Mouse (Mus musculus): Measurements from ENCODE around the gene Naa38.

The Naa38 gene

DNA sequence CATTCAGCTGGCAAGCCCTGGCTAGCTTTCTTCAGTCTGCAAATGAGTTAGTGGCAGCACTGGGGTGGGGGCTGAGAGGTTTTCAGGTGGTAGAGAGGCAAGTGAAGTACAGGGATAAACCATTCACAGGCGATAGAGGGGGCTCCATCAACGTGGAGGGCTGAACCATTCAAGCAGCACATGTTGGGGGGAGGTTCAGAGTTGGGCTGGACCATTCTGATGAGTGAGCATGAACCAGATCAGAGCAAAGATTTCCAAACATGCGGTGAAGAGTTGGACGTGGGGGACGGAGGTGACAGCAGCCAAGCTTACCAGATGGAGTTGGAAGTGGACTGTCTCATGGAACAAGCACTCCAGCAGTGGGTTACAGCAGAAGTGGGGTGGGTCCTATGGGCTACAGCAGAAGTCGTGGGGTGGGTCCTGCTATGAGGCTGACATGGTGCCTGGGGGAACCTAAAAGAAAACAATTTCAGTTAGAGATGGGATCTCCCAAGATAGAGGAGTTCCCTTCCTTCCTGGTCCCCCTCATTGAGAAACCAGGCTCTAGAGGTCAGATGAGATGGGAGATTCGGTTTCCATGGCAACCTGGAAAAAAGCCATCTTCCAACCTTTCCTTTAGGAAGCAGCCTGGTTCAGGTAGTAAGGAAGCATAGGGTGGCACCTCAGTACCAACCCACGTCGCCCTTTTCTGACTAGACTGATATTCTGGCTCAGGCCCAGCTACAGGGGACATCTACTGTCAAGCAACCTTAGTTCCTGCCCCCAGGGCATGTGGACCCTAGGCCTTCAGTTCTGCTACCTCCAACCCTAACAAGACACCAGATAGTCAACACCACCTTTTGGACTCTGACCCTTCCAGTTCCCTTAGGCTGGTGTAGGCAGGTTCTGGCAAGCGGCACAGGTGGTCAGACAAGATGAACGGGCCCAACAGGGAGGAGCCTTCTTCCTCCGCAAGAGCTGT lies 18.2 kb downstream of the Naa38 start, which contains the start of gene Kdm6b:
Gene Kdm6b (minus strand): TSS at position 455 of the 961 bp plus-strand sequence.
- DNase-seq (ENCODE audit: low spot score in 2 of 2), result peak; percentile 45 to 64

DNA sequence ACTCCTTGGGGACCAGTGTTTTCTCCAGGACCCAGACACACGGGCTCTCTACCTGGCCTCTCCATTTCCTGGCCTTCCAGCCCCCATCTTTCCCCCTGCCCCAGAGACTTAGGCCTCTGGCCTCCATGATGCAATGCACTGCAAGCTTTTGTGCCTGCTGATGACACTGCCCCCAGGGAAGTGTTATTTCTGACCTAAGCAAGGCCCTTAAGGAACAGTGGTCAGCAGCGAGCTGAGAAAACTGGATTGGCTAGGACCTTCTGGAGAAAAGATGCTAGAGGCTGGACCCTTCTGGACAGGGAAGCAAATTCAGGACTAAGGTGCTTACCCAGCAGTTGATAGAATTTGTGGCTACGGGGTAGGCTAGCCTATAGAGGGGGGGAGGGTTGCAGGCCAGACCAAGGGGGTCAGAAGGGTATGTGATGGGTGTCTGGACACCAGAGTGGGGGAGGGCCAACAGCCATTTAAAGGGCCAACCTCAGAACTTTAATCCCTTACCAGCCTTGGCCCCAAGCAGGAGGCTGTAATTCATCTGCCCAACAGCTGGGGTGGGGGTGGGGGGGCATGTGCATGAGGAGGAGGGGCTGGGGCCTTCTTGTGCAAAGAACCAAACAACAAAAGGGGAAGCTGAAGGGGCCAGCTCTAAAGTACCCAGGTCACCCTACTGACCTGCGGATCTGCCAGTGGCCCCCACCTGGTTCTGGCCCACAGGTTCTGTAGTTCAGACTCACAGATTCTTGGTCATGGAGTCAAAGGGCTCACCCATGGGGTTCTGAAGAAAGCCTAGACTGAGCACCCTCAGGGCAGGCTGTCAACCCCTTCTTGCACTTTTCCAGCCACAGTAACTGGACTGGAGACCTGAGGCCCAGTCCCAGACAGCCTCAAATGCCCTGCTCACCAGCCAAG lies 19.4 kb downstream of the Naa38 start:
- DNase-seq (ENCODE audit: low spot score in 2 of 2), result peak in 1 of 2 experiments; percentile 41

DNA sequence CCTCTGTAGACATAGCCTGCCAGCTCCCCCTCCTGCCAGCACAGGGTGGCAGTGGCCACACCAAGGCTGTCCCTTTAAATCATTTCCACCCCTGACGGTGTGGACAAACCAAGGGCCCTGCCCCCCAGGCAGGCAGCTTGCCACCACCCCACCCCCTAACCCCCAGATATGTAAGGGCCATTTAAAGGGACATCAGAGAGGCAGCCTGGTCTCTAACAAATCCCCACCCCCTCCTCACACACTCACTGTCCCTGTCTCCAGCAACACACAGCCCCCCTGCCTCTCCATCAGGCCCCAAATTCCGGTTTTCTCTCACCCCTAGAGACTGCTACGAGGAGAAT lies 20.0 kb downstream of the Naa38 start:
- DNase-seq (ENCODE audit: low spot score in 2 of 2), result peak in 1 of 2 experiments; percentile 53

DNA sequence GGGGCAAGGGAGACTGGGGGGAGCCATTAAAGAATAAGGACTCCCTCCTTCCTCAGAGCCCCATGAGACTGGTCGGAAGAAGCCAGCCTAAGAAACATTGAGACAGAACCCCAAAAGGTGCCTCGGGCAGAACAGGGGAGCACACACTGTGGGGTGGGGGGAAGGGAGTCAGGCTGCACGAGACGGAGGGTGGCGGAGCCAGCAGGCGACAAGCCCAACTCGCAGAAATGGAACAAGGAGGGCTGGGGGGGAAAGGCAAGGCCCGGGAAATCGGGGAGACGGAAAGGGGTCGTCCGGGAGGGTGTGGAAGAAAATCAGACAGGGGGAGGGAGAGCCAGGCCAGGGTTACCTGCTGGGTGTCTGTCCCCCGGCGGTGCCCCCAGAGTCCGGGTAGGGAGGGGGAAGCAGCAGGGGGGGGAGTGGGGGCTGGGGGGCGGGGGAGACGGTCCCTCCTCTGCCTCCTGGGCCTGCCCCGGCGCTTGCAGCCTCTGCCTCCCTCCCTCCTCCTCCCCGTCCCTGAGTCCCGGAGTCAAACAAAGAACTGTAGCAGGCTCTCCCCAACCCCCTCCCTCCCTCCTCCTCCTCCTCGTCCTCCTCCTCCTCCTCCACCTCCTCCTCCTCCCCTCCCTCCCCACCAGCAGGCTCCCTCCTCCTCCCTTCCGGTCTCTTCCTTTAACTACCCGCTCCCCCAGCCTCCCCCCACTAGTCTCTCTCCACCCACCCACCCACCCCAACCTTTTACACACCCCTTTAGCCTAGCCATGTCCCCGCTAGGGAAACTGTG lies 20.6 kb downstream of the Naa38 start:
- peak; percentile 30 to 49 for DNase-seq (ENCODE audit: low spot score in 2 of 2)

DNA sequence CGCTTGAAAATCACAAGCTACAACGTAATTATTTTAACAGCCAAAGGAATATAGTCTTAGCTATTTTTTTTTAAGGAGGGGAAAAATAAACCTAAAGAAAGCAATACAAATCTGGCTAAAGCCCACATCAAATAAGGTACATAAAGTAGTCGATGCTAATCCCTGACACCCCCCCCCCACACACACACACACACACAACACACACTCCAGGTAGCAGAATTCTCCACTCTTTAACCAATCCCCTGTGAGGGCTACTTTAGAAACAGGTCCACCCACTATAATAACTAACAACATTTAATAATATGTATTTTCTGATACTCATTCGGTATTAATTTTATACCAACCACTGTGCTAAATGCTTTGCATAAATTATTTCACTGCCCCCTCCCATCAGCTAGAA lies 21.2 kb downstream of the Naa38 start:
- no peak for DNase-seq (ENCODE audit: low spot score in 2 of 2)

DNA sequence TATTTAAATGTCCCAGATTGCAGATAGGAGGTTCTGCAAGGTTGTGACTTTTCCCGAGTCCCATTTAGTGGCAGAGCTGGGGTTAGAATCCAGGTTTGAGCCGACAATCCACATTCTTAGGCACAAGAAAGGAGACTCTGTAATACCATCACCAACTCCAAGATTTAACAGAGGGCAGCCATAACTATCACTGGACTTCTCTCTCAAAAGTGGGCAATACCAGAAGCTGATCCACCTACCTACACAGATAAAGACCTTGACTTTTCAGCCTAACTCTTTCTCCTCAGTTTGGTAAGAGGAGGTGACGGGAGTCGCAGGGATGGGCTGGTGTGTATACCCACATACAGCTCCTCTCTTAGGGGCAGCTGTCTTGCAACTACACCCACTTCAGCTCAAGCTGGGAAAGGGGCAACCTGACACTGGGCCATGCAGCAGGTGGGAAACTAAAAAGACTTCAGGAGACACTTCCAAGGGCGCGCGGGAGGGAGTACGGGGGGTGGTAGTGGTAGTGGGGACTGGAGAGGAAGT lies 21.7 kb downstream of the Naa38 start:
- DNase-seq (ENCODE audit: low spot score in 2 of 2), result peak in 1 of 2 experiments; percentile 23

DNA sequence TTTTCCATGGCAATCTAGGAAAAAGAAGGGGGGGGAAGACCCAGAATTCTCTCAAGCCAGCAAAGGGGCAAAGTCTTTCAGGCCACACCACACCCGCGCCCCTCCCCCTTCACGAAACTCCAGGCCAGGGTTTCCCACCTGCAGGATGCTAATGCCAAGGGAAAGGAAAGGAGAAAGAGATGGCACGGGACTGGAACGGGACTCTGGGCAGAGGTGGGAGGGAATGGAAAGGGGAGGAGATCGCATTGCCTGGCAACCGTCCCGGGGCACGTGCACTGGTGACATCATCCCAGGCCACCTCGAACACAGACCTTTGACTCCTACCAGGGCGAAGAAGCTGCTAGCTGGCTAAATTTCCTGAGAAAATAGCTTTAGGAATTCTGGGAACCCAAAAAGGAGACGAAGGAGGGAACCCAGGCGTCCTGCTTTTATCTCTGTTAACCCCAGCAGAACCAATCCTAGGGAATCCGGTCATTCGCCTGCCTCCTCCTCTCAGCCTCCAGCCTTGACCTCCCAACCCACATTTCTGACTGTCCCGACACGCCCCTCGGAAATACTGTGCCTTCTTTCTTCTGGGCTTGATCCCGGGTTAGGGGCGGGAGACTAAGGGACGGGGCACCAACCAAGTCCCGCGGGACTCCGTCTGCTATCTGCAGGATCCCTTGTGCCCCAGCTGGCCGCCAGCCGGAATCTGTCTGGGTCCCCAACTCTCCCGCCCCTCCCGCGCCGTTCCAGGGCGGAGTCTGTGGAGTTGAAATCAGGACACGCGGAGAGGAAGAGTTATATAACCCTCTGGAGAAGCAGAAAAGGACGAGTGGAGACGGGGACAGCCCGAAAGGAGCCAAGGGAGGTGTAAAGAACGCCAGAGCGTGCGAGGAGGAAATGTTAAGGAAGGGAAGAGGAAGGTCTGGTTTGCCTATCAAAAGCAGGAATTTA lies 22.4 kb downstream of the Naa38 start:
- peak; percentile 88 to 95 for DNase-seq (ENCODE audit: low spot score in 2 of 2)

DNA sequence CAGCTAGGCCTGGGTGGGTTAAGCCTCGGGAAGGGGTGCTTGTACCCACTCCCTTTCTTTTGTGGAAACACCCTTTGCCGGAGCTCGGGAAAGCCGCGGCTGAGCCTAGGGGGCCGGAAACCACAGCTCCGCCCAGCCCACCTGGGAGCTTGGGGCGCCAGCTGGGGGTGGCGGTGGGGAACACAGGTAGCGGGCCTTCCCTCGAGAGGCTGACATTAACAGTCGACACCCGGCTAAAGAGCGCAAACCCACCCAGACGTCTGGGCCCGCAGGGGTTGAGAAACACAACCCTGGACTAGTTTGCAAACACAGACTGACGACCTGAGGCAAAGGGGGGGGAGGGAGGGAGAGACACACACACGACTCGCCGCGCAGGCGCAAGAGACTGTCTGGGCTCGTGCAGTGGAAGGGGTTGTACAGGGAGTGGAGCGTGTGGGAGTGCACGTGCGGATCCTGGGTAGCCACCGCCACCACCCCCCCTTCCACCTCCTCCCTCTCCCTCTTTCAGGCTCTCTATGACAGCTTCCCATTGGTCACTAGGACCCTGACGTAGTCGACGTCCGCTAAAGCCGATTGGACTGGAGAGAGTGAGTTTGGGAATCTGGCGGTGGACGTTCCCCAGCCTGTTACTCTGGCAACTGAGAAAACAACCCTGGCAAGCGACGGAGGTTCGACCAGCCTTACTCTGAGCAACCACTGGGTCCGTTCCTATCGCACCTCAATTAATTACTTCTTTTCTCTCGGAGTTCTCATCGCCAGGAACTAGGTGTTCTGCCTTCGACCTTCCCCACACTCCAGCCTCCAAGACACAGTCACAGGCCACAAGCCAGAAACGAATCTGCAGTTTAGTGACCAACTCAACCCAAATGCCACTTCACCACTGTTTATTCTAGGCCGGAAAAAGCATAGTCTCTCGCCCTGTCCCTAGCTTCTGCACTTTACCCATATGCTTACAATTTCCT lies 23.5 kb downstream of the Naa38 start:
- peak; percentile 87 to 93 for DNase-seq (ENCODE audit: low spot score in 2 of 2)

DNA sequence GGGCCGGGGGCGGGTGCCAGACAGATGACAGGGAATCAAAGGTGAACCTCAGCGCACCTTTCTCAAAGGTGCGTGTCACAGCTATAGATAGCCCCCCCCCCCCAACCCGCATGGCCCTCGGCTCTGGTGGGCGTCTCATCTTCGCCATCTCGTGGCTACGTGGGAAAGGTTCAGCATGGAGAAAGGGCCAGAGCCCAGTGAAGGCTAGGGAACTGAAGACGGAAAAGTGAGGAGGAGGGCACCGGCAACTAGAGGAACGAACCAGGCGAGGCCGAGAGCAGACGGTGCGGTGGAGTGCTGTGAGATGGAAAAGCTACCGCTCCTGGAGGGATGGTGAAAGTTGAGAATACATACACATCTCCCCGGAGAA lies 24.1 kb downstream of the Naa38 start:
- DNase-seq (ENCODE audit: low spot score in 2 of 2), result peak; percentile 40 to 42

DNA sequence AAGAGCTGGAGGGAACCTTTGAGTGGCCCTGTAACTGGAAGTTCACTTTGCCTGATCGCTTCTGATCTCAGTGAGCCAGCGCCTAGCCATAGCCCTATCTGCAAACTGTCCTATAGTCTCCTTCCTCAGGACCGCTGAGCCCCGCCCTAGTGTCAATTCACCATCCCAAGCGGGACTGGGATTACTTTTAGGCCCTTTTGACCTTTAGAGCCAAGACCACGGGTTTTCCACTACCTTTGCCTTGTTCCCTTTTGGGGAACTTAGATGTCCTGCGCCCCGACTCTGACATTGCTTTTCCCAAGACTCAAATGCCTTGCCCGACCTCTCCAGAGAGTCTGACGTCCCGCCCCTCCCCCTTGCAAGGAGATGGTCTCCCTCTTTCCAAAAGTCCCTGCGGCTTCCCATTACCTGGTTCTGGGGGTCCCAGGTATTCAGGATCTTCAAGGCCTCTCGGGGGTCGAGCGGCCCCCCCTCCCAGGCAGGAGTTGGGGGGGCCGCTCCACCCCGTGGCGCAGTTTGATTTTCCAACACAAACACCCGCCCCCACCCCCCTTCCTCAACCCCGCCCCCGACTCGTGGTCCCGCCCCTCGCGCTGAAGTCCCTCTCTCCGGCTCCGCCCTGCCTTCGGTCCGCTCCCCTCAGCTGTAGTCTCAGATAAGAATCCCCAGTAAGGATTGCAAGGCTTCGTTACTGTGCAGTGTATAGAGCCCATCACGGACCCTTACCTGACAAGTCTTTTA lies 24.7 kb downstream of the Naa38 start:
- DNase-seq (ENCODE audit: low spot score in 2 of 2), result no peak

DNA sequence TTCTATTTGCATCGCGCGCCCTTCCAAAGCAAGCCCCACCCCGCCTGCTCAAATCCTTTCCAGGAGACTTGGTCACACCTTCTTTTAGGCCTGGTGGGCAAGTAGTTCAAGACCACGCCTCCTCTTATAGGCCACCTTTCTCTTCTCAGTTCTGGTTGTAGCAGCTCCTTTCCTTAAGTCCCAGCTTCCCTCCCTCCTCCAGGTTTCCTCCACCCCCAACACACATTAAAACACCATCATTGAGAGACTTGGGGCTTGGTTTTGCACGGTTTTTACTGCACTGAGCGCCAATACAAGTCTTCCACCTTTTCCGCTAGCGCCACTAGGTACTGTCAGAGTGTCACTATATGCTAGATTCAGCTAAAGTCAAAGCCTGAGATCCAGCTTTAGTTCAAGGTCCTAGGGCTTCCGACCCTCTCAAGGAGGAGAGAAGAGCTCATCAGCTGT lies 25.3 kb downstream of the Naa38 start:
- no peak for DNase-seq (ENCODE audit: low spot score in 2 of 2)

DNA sequence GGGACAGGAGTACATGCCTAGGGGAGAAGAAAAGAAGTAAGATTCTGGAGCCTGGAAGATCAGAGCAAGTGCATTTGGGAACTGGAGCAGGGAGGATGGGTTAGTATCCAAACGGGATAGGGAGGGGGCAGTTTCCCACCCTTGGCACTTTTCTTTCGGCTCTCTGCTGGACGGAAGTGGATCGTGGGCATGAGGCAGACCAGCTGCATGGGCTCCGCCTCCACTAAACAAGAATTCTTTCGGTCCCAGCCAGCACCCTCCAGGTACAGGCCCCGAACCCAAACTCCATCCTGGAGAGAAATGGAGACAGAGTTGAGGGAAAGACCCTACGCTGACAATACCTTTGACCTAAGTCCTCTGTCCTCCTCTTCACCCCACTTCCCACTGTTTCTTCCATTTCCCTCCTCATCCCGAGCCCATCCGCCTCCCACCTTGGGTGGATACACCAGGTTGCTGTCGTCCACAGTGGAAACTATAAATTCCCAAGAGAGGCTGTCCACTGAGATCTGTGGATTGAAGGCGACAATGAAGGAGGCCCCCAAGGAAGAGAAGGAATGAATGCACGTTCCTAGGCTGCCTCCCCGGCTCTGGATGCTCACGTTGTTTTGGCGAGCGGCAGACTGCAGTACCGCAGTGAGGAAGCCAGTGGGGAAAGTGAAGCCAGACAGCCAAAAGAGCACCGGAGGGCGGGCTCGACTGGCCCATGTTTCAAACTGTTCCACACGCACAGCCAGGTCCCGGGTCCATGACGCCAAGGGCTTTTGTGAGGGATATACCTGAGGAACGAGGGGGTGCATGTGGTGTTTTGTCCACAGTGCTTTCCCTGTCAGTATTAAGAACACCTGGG lies 26.1 kb downstream of the Naa38 start:
- no peak for DNase-seq (ENCODE audit: low spot score in 2 of 2)

DNA sequence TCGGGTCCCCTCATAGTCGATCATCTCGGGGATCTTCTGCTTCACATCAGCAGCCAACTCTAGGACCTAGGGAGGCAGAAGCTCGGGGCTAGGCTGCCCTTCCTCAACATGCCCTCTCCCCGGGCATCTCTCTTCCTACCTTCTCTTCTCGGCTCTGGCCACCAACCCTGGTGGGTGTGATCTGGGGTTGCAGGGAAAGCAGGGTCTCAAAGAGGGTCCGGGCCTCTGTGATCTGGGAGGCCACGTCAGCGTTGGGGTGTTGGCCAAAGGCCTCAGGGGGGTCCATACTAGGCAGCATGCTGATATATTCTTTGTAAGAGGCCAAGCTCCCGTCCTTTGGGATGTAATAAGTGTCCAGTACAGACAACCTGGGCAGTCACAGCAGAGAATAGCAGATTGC lies 27.6 kb downstream of the Naa38 start:
- DNase-seq (ENCODE audit: low spot score in 2 of 2), result no peak

DNA sequence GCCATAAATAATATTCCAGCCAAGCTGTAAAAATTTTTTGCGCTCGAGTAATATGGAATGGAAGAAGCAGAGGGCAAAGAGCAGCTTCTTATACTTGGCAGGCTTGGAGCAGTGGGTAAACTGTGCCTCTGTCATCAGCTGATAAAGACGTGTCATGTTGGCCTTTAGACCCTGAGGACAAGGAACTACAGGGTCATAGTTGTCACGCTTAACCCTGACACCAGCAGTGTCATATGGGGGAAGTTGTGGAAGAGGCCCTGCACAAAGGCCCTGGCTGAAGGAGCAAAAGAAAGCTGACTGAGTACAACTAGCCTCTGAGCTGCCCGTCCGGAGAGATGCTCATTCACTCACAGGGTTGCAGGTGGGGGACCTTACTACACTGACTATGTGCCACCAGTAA lies 28.6 kb downstream of the Naa38 start:
- no peak for DNase-seq (ENCODE audit: low spot score in 2 of 2)

DNA sequence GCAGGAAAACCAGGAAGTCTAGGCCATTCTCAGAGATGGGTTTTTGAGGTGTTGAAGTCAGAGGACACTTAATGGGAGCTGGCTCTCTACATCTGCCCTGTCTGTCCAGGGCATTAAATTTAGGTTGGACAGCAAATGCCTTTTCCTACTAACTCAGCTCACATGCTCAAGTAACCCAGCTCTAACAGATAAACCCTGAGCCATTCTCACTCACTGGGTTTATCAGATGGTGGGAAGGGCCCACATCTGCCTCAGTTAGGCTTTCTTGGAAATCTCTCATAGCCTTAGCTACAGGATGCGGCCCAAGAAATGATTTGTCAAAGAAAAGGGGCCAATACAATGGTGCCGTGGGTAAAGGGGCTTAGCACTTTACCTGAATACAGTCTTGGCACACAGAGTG lies 31.0 kb downstream of the Naa38 start:
- DNase-seq (ENCODE audit: low spot score in 2 of 2), result no peak

DNA sequence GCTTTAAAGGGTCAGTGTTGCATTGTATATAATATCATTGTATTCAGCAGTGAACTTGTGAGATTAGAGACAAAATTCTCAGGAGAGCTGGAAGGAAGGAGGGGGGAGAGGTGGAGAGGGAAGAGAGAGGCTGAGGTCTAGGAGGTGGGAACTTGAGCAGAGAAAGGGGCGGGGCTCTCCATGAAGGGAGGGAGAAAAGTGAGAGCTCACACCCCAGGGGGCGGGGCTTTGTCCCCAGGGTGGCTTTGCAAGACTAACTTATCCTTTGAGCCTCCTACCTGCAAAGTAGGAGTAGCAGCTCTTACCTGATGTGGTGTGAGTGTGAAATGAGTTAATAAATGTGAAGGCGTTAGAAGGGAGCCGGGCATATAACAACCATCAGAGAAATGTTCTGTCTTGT lies 33.5 kb downstream of the Naa38 start:
- no peak for DNase-seq (ENCODE audit: low spot score in 2 of 2)

DNA sequence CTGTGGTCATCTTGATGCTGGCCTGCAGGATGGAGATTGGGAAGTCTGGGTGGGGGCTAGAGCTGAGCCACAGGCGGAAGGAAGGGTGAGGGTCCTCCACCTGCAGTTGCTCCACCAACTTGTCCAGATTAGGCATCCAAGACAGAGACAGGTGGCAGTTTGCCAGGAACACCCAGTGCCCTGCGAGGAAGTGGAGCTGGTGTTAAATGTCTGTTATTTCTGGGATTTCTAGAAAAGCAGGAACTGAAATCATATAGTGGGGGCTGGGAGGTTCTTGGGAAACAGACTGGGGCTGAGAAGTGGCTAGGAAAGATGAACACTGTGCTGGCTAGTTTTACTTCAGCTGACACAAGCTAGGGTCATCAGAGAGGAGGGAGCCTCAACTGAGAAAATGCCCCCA lies 34.0 kb downstream of the Naa38 start:
- peak in 1 of 2 experiments; percentile 20 for DNase-seq (ENCODE audit: low spot score in 2 of 2)
